Comparison of ENCODE assay signal across 10 mouse cellular contexts in genomic region chr6:87216114-87216591, GRCm38 (mm10).
A peak's percentile ranks its signal among the peaks of the same experiment; 100 is the strongest.
DNase-seq lines count a peak whose midpoint lies in the region; ATAC-seq and TF ChIP-seq lines count a peak whose summit lies in the region.
"Had no signal": no experiment of that assay in that cellular context is flagged by ENCODE, and none has a peak within 500 bp of the region (broad histone marks: within the 10 kb centered on the region; RNA-seq: fewer than 3 reads in every experiment).

No protein-coding gene starts in this region.

- TF ChIP-seq CTCF in heart, adult 2 months (IDR thresholded peaks at IDR 0.05) = no peak
- no peak for TF ChIP-seq CTCF in stomach, postnatal 0 days (IDR thresholded peaks at IDR 0.05; ENCODE audit: low read depth)

- ATAC-seq in heart, embryonic 11.5 days (replicated peaks; ENCODE audit: insufficient number of reproducible peaks, low FRiP score, low TSS enrichment) = no peak
- ATAC-seq in common myeloid progenitor, adult 5-6 weeks (replicated peaks; ENCODE audit: low read depth, poor library complexity, severe bottlenecking) = 0 out of 2 replicates have a peak, but pooled peaks have one; percentile 11
- ATAC-seq in limb, embryonic 15.5 days (ENCODE audit: insufficient number of reproducible peaks, low FRiP score, low TSS enrichment, low read depth) = no peak
- no peak for ATAC-seq in midbrain, embryonic 13.5 days
- ATAC-seq in forebrain, embryonic 14.5 days = no peak
- ATAC-seq in stomach, postnatal 0 days (ENCODE audit: low FRiP score, low TSS enrichment) = no peak

- no peak for TF ChIP-seq EP300 in heart, adult 2 months (IDR thresholded peaks at IDR 0.05; ENCODE audit: insufficient read depth, low read depth, low read length)
- no peak for TF ChIP-seq EP300 in stomach, postnatal 0 days (optimal IDR thresholded peaks at IDR 0.05)

- 50% methylated on average over 2 of the region's 2 CpGs for WGBS in heart, adult 2 months
- 56% methylated on average over 2 of the region's 2 CpGs for WGBS in heart, embryonic 11.5 days (ENCODE audit: insufficient replicate concordance)
- WGBS in limb, embryonic 15.5 days = 71% methylated on average over 2 of the region's 2 CpGs
- WGBS in midbrain, embryonic 13.5 days = 74% methylated on average over 2 of the region's 2 CpGs
- WGBS in forebrain, embryonic 14.5 days = 73% methylated on average over 2 of the region's 2 CpGs
- WGBS in stomach, postnatal 0 days = 72% methylated on average over 2 of the region's 2 CpGs

- H3K27me3 ChIP-seq in heart, adult 2 months (ENCODE audit: control insufficient read depth, insufficient read depth, low read length) = no peaks in the 10 kb centered on the region
- no peaks in the 10 kb centered on the region for H3K27me3 ChIP-seq in heart, embryonic 11.5 days (ENCODE audit: control insufficient read depth, insufficient read depth, low read length)
- H3K27me3 ChIP-seq in limb, embryonic 15.5 days = no peaks in the 10 kb centered on the region
- H3K27me3 ChIP-seq in midbrain, embryonic 13.5 days = no peaks in the 10 kb centered on the region
- H3K27me3 ChIP-seq in forebrain, embryonic 14.5 days (replicated peaks; ENCODE audit: control insufficient read depth, insufficient read depth, low read length) = no peaks in the 10 kb centered on the region
- H3K27me3 ChIP-seq in stomach, postnatal 0 days (ENCODE audit: control insufficient read depth, insufficient read depth, low read length) = no peaks in the 10 kb centered on the region
- H3K27me3 ChIP-seq: neural tube, embryonic 13.5 days had no signal

- peak; percentile 52 to 55 for DNase-seq in heart, adult 2 months
- peak; percentile 73 for DNase-seq in adipocyte (ENCODE audit: low spot score)
- no peak for DNase-seq in forebrain, embryonic 14.5 days (ENCODE audit: low spot score)
- DNase-seq in stomach, postnatal 0 days (ENCODE audit: low spot score) = no peak
- DNase-seq: left cerebral cortex, postnatal 4 days had no signal

- H3K4me3 ChIP-seq in heart, adult 2 months = no peak overlapping the region
- no peak overlapping the region for H3K4me3 ChIP-seq in heart, embryonic 11.5 days (ENCODE audit: low read depth, low read length)
- H3K4me3 ChIP-seq in limb, embryonic 15.5 days = no peak overlapping the region
- H3K4me3 ChIP-seq in midbrain, embryonic 13.5 days (replicated peaks) = no peak overlapping the region
- no peak overlapping the region for H3K4me3 ChIP-seq in forebrain, embryonic 14.5 days (ENCODE audit: low read depth, low read length)
- H3K4me3 ChIP-seq in stomach, postnatal 0 days (ENCODE audit: low read depth, low read length) = no peak overlapping the region
- H3K4me3 ChIP-seq: neural tube, embryonic 13.5 days had no signal

- intact Hi-C loops in heart, adult 2 months (cut with DNase I) = no loop called here

- H3K9ac ChIP-seq in heart, adult 2 months (ENCODE audit: low read depth, low read length) = no peak overlapping the region
- no peak overlapping the region for H3K9ac ChIP-seq in heart, embryonic 11.5 days (ENCODE audit: low read depth, low read length)
- H3K9ac ChIP-seq in limb, embryonic 15.5 days = no peak overlapping the region
- no peak overlapping the region for H3K9ac ChIP-seq in midbrain, embryonic 13.5 days (replicated peaks)
- H3K9ac ChIP-seq in forebrain, embryonic 14.5 days (ENCODE audit: low read length) = no peak overlapping the region
- no peak overlapping the region for H3K9ac ChIP-seq in stomach, postnatal 0 days (ENCODE audit: low read length)
- H3K9ac ChIP-seq: neural tube, embryonic 13.5 days had no signal

- TF ChIP-seq POLR2A in heart, adult 2 months (IDR thresholded peaks at IDR 0.05; ENCODE audit: insufficient read depth, low read depth, low read length) = no peak

- no peaks in the 10 kb centered on the region for H3K9me3 ChIP-seq in heart, embryonic 11.5 days (replicated peaks; ENCODE audit: control insufficient read depth, low read length)
- H3K9me3 ChIP-seq in limb, embryonic 15.5 days = no peaks in the 10 kb centered on the region
- no peaks in the 10 kb centered on the region for H3K9me3 ChIP-seq in midbrain, embryonic 13.5 days
- H3K9me3 ChIP-seq in forebrain, embryonic 14.5 days (replicated peaks; ENCODE audit: control insufficient read depth, low read length) = no peaks in the 10 kb centered on the region
- no peaks in the 10 kb centered on the region for H3K9me3 ChIP-seq in stomach, postnatal 0 days (ENCODE audit: control insufficient read depth, low read length)
- H3K9me3 ChIP-seq: neural tube, embryonic 13.5 days had no signal

- no peaks in the 10 kb centered on the region for H3K36me3 ChIP-seq in heart, adult 2 months (ENCODE audit: control insufficient read depth, insufficient read depth, low read length)
- H3K36me3 ChIP-seq in heart, embryonic 11.5 days (ENCODE audit: control insufficient read depth, insufficient read depth, low read length) = no peaks in the 10 kb centered on the region
- H3K36me3 ChIP-seq in limb, embryonic 15.5 days = peaks cover 53% of the 10 kb centered on the region
- H3K36me3 ChIP-seq in midbrain, embryonic 13.5 days = no peaks in the 10 kb centered on the region
- H3K36me3 ChIP-seq in forebrain, embryonic 14.5 days (ENCODE audit: control insufficient read depth, insufficient read depth, low read length) = no peaks in the 10 kb centered on the region
- H3K36me3 ChIP-seq in stomach, postnatal 0 days (ENCODE audit: control insufficient read depth, insufficient read depth, low read length) = 0 out of 2 replicates have a peak, but pooled peaks cover 4% of the 10 kb centered on the region
- H3K36me3 ChIP-seq: neural tube, embryonic 13.5 days had no signal

- H3K79me2 ChIP-seq in heart, adult 2 months (replicated peaks; ENCODE audit: control insufficient read depth, insufficient read depth, low read length) = no peaks in the 10 kb centered on the region

- no peaks in the 10 kb centered on the region for H3K4me1 ChIP-seq in heart, adult 2 months (ENCODE audit: control insufficient read depth, insufficient read depth, low read length)
- H3K4me1 ChIP-seq in heart, embryonic 11.5 days (ENCODE audit: control insufficient read depth, insufficient read depth, low read length) = peaks cover 4% of the 10 kb centered on the region; the same call in 1 of the 2 replicates
- peaks cover 29% of the 10 kb centered on the region for H3K4me1 ChIP-seq in limb, embryonic 15.5 days
- no peaks in the 10 kb centered on the region for H3K4me1 ChIP-seq in midbrain, embryonic 13.5 days (replicated peaks)
- H3K4me1 ChIP-seq in forebrain, embryonic 14.5 days (ENCODE audit: control insufficient read depth, insufficient read depth, low read length) = no peaks in the 10 kb centered on the region
- H3K4me1 ChIP-seq in stomach, postnatal 0 days (replicated peaks; ENCODE audit: control insufficient read depth, insufficient read depth) = no peaks in the 10 kb centered on the region

- H3K4me2 ChIP-seq in heart, embryonic 11.5 days = no peak overlapping the region
- no peak overlapping the region for H3K4me2 ChIP-seq in limb, embryonic 15.5 days
- no peak overlapping the region for H3K4me2 ChIP-seq in midbrain, embryonic 13.5 days (replicated peaks)
- no peak overlapping the region for H3K4me2 ChIP-seq in forebrain, embryonic 14.5 days (ENCODE audit: low read length)
- H3K4me2 ChIP-seq in stomach, postnatal 0 days (replicated peaks; ENCODE audit: low read depth) = no peak overlapping the region
- H3K4me2 ChIP-seq: neural tube, embryonic 13.5 days had no signal

- H3K27ac ChIP-seq in heart, adult 2 months = peak overlapping the region; percentile 7; the same call in 1 of the 2 replicates
- H3K27ac ChIP-seq in heart, embryonic 11.5 days (ENCODE audit: low read depth, low read length) = no peak overlapping the region
- peak overlapping the region; percentile 27; the same call in 1 of the 2 replicates for H3K27ac ChIP-seq in limb, embryonic 15.5 days
- H3K27ac ChIP-seq in midbrain, embryonic 13.5 days = no peak overlapping the region
- H3K27ac ChIP-seq in forebrain, embryonic 14.5 days (ENCODE audit: low read depth, low read length) = no peak overlapping the region
- no peak overlapping the region for H3K27ac ChIP-seq in stomach, postnatal 0 days (replicated peaks)
- H3K27ac ChIP-seq: neural tube, embryonic 13.5 days had no signal

Comparison
In these comparisons a context has a peak if more than half of its experiments do, and no peak if none do; other contexts are left out.
1. H3K27ac ChIP-seq: peak in heart, adult 2 months (single experiment) and limb, embryonic 15.5 days (single experiment); none in heart, embryonic 11.5 days (single experiment), midbrain, embryonic 13.5 days (single experiment), forebrain, embryonic 14.5 days (single experiment) and stomach, postnatal 0 days (single experiment).
2. DNase-seq: peak in heart, adult 2 months (2 of 2) and adipocyte (single experiment); none in forebrain, embryonic 14.5 days (single experiment) and stomach, postnatal 0 days (single experiment).